Mouse (Mus musculus): ENCODE measurements around the gene Ncam1.

GRCm38 (mm10) chr9:49605791-49606190, 192.9 kb downstream of the Ncam1 start:
- TF ChIP-seq CTCF (IDR thresholded peaks at IDR 0.05; ENCODE audit: low read depth, low read length) (no peak), POLR2A (IDR thresholded peaks at IDR 0.05; ENCODE audit: insufficient read depth, low read length) (no peak), EP300 (IDR thresholded peaks at IDR 0.05; ENCODE audit: insufficient read depth, low read depth, low read length) (no peak)
